In the genomic region with DNA sequence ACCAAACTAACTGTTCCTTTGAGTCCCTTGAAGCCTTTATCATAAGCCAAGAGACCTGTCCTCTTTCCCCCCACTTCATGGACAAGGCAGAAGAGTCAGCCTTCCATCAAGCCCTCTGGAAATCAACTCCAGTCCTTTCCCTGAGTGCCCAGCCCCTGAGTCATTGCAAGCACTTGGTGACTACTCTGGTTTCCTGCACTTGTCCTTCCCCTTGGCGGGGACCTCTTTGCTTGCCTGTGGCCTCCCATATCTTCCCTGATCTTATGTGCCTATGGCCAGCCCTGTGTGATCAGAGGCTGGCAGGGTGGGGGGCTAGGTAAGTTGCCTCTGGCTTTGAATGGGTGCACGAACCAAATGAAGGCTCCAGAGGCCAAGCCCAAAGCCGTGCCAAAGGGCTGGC, we compare ENCODE assay signal across 1 mouse cellular context.
TF ChIP-seq lines count a peak whose summit lies in the region.

No protein-coding gene starts in this region.

TF ChIP-seq in myocyte, 11 proteins besides CTCF, POLR2A, EP300 and RAD21 (continued from another document):
- TF ChIP-seq POLR2AphosphoS2 (IDR thresholded peaks at IDR 0.05; ENCODE audit: insufficient read length, low read depth) (no peak), TCF12 (IDR thresholded peaks at IDR 0.05; ENCODE audit: insufficient read depth, poor library complexity, severe bottlenecking) (no peak), CEBPB (IDR thresholded peaks at IDR 0.05; ENCODE audit: insufficient read depth, poor library complexity, severe bottlenecking) (no peak), MYOD1 (IDR thresholded peaks at IDR 0.05; ENCODE audit: control insufficient read depth in 1 of 3, insufficient read length in 2 of 3, low read depth in 2 of 3) (no peak), E2F4 (IDR thresholded peaks at IDR 0.05; ENCODE audit: insufficient read depth) (no peak)
TF ChIP-seq in myocyte: peak in this region for 0.
